Mouse (Mus musculus): Measurements from ENCODE around the gene Igf1r. TPM values are rescaled to one million over a fixed set of nuclear protein-coding genes. Genes with fewer than 3 reads are reported as not detected.

Gene Igf1r
- total RNA-seq, 1 experiment: 23.5 TPM

DNA sequence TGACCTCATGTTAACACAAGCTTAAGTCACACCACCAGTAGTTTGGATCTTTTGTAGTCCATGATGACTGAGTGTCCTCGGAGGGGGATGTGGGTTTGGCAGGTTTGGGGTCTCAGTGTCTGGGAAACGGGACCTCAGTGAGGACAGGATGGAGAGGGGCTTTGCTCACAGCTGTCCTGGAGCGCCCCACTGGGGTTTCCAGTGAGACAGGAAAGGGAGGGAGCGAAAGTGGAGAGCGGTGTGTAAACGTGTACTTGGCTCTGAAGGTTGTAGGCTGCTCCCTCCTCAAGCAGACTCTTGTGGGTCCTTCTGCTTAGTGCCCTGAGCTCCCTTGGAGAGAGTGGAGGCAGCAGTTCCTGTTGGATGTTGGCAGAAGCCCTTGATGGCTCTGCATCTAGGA lies 326.3 kb downstream of the Igf1r start:
- peaks cover 5 to 26% of the 10 kb centered on the region in 2 experiments; a peak in 2 of 4 replicates for H3K4me1 ChIP-seq (ENCODE audit: control insufficient read depth in 2 of 2, insufficient read depth in 2 of 2, low read length in 2 of 2, poor library complexity in 1 of 2)
- DNase-seq (ENCODE audit: low read depth, low spot score): no peak
- H3K9ac ChIP-seq (ENCODE audit: insufficient read depth, low read depth, low read length, poor library complexity, severe bottlenecking): no peak overlapping the region
- H3K4me3 ChIP-seq (ENCODE audit: insufficient read depth in 1 of 2, low read depth in 1 of 2, low read length in 2 of 2, poor library complexity in 1 of 2, severe bottlenecking in 1 of 2): no peak overlapping the region
- H3K9me3 ChIP-seq (ENCODE audit: control insufficient read depth, insufficient read depth, low read depth, low read length): no peaks in the 10 kb centered on the region
- TF ChIP-seq MAFK (IDR thresholded peaks at IDR 0.05; ENCODE audit: insufficient read depth, low read depth, low read length) (no peak), CHD2 (IDR thresholded peaks at IDR 0.05; ENCODE audit: low read depth, low read length) (no peak), ZNF384 (IDR thresholded peaks at IDR 0.05; ENCODE audit: low read depth, low read length) (no peak), ZC3H11A (IDR thresholded peaks at IDR 0.05; ENCODE audit: borderline replicate concordance, low read depth, low read length) (no peak)
- in situ Hi-C loops (cut with MboI; ENCODE audit: low sequenced_read_pairs in 2 of 2, unreplicated experiment in 2 of 2): no loop called here
- H3K27ac ChIP-seq (ENCODE audit: insufficient read depth, low read depth, low read length, poor library complexity, severe bottlenecking): no peak overlapping the region
- peaks cover 1% of the 10 kb centered on the region; the same call in 1 of the 2 replicates for H3K36me3 ChIP-seq (ENCODE audit: control insufficient read depth, insufficient read depth, low read length, poor library complexity, severe bottlenecking)

DNA sequence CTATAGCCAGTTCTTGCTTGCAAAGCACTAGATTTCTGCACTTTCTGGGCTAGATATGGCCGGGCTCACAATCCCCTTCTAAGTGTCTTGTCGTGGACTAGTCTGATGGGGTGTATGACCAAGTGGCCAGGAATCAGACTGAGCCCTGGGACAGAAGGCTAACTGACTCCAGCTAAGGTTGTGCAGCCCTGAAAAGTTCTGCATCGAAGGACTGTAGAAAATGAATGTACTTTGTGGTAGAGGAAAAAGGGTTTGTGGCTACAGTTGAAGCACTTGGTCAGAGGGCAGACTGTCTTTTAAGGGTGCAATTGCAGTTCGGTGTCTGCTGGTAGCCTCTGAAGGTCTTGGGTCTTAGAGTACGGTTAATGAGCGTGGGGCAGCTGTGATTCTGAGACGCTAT lies 326.9 kb downstream of the Igf1r start:
- Histone ChIP-seq H3K4me1 (ENCODE audit: control insufficient read depth in 2 of 2, insufficient read depth in 2 of 2, low read length in 2 of 2, poor library complexity in 1 of 2) (peaks cover 5 to 27% of the 10 kb centered on the region in 2 experiments; a peak in 2 of 4 replicates), H3K4me3 (ENCODE audit: insufficient read depth in 1 of 2, low read depth in 1 of 2, low read length in 2 of 2, poor library complexity in 1 of 2, severe bottlenecking in 1 of 2) (no peak overlapping the region), H3K9me3 (ENCODE audit: control insufficient read depth, insufficient read depth, low read depth, low read length) (no peaks in the 10 kb centered on the region), H3K9ac (ENCODE audit: insufficient read depth, low read depth, low read length, poor library complexity, severe bottlenecking) (no peak overlapping the region), H3K36me3 (ENCODE audit: control insufficient read depth, insufficient read depth, low read length, poor library complexity, severe bottlenecking) (peaks cover 1% of the 10 kb centered on the region; the same call in 1 of the 2 replicates), H3K27ac (ENCODE audit: insufficient read depth, low read depth, low read length, poor library complexity, severe bottlenecking) (no peak overlapping the region)
- TF ChIP-seq CHD2 (IDR thresholded peaks at IDR 0.05; ENCODE audit: low read depth, low read length) (no peak), ZNF384 (IDR thresholded peaks at IDR 0.05; ENCODE audit: low read depth, low read length) (no peak), HCFC1 (IDR thresholded peaks at IDR 0.05; ENCODE audit: borderline replicate concordance, insufficient read depth, low read length) (no peak), MAFK (IDR thresholded peaks at IDR 0.05; ENCODE audit: insufficient read depth, low read depth, low read length) (no peak), ZC3H11A (IDR thresholded peaks at IDR 0.05; ENCODE audit: borderline replicate concordance, low read depth, low read length) (no peak)
- in situ Hi-C loops (cut with MboI; ENCODE audit: low sequenced_read_pairs in 2 of 2, unreplicated experiment in 2 of 2): no loop called here
- no peak for DNase-seq (ENCODE audit: low read depth, low spot score)

DNA sequence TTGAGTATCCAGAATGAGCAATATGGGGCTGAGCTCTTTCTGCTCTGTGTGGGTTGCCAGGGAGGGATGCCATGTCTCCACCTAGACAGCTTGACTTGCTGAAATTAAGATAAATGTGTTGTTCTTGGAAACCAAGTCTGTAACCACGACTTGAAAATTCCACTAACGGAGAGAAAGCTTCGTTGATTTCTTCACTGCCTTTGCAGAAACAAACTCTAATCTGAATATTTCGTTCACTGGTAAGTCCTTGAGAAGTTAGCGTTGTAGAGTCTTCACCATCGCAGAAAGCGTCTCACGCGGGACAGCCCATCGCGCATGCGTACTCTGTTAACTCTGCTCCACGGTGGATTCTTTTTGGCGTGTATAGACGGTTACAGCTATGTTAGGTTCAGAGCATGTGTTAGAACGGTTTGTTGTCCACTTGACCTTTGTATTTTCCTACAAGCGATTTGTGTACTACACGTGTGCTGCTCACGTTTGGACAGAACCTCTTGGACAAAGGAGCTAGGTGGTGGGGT lies 327.8 kb downstream of the Igf1r start:
- Histone ChIP-seq H3K27ac (ENCODE audit: insufficient read depth, low read depth, low read length, poor library complexity, severe bottlenecking) (no peak overlapping the region), H3K9ac (ENCODE audit: insufficient read depth, low read depth, low read length, poor library complexity, severe bottlenecking) (no peak overlapping the region), H3K36me3 (ENCODE audit: control insufficient read depth, insufficient read depth, low read length, poor library complexity, severe bottlenecking) (peaks cover 1% of the 10 kb centered on the region; the same call in 1 of the 2 replicates), H3K4me3 (ENCODE audit: insufficient read depth in 1 of 2, low read depth in 1 of 2, low read length in 2 of 2, poor library complexity in 1 of 2, severe bottlenecking in 1 of 2) (no peak overlapping the region), H3K9me3 (ENCODE audit: control insufficient read depth, insufficient read depth, low read depth, low read length) (no peaks in the 10 kb centered on the region), H3K4me1 (ENCODE audit: control insufficient read depth in 2 of 2, insufficient read depth in 2 of 2, low read length in 2 of 2, poor library complexity in 1 of 2) (peaks cover 5 to 22% of the 10 kb centered on the region in 2 experiments; a peak in 2 of 4 replicates)
- no peak for DNase-seq (ENCODE audit: low read depth, low spot score)
- TF ChIP-seq ZNF384 (IDR thresholded peaks at IDR 0.05; ENCODE audit: low read depth, low read length) (no peak), MAFK (IDR thresholded peaks at IDR 0.05; ENCODE audit: insufficient read depth, low read depth, low read length) (no peak), HCFC1 (IDR thresholded peaks at IDR 0.05; ENCODE audit: borderline replicate concordance, insufficient read depth, low read length) (no peak), CHD2 (IDR thresholded peaks at IDR 0.05; ENCODE audit: low read depth, low read length) (no peak), ZC3H11A (IDR thresholded peaks at IDR 0.05; ENCODE audit: borderline replicate concordance, low read depth, low read length) (no peak)
- in situ Hi-C loops (cut with MboI; ENCODE audit: low sequenced_read_pairs in 2 of 2, unreplicated experiment in 2 of 2): no loop called here

DNA sequence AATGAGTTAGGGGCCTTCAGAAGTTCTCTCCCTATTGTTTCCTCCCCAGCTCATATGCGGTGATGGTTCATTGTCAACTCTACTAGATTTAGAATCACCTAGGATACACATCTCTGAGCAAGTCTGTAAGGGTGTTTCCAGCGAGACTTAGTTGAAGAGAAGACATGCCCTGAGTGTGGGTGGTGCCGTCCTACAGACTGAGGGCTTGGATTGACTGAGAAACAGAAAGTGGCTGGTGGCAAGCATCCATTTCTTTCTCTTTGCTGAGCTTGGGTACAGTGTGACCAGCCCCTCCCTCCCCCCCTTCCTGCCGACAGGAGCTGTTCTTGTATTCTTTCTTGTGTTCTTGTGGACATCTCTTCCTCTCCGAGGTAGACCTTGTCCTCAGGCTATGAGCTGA lies 328.7 kb downstream of the Igf1r start:
- H3K36me3 ChIP-seq (ENCODE audit: control insufficient read depth, insufficient read depth, low read length, poor library complexity, severe bottlenecking): peaks cover 1% of the 10 kb centered on the region; the same call in 1 of the 2 replicates
- TF ChIP-seq ZC3H11A (IDR thresholded peaks at IDR 0.05; ENCODE audit: borderline replicate concordance, low read depth, low read length): no peak
- no peak for TF ChIP-seq CHD2 (IDR thresholded peaks at IDR 0.05; ENCODE audit: low read depth, low read length)
- no peak for TF ChIP-seq ZNF384 (IDR thresholded peaks at IDR 0.05; ENCODE audit: low read depth, low read length)
- TF ChIP-seq HCFC1 (IDR thresholded peaks at IDR 0.05; ENCODE audit: borderline replicate concordance, insufficient read depth, low read length): no peak
- no peak for TF ChIP-seq MAFK (IDR thresholded peaks at IDR 0.05; ENCODE audit: insufficient read depth, low read depth, low read length)
- no peak overlapping the region for H3K27ac ChIP-seq (ENCODE audit: insufficient read depth, low read depth, low read length, poor library complexity, severe bottlenecking)
- H3K4me3 ChIP-seq (ENCODE audit: insufficient read depth in 1 of 2, low read depth in 1 of 2, low read length in 2 of 2, poor library complexity in 1 of 2, severe bottlenecking in 1 of 2): no peak overlapping the region
- peaks cover 6 to 25% of the 10 kb centered on the region in 2 experiments; a peak in 2 of 4 replicates for H3K4me1 ChIP-seq (ENCODE audit: control insufficient read depth in 2 of 2, insufficient read depth in 2 of 2, low read length in 2 of 2, poor library complexity in 1 of 2)
- no peak overlapping the region for H3K9ac ChIP-seq (ENCODE audit: insufficient read depth, low read depth, low read length, poor library complexity, severe bottlenecking)
- DNase-seq (ENCODE audit: low read depth, low spot score): no peak
- no peaks in the 10 kb centered on the region for H3K9me3 ChIP-seq (ENCODE audit: control insufficient read depth, insufficient read depth, low read depth, low read length)
- in situ Hi-C loops (cut with MboI; ENCODE audit: low sequenced_read_pairs in 2 of 2, unreplicated experiment in 2 of 2): no loop called here
